Mouse (Mus musculus) 416B (cell line): ENCODE data around the gene Soat2.
A peak's percentile ranks its signal among the peaks of the same experiment; 100 is the strongest.

Experiments used
- DNase-seq: peaks from one replicate; pipeline ENCODE4 v3.0.0; 2011; ENCODE audit warnings: low read depth

Soat2 gene

GRCm38 (mm10) chr15:102114651-102115260 lies 35.6 kb upstream of the Soat2 start:
- DNase-seq = no peak

DNA sequence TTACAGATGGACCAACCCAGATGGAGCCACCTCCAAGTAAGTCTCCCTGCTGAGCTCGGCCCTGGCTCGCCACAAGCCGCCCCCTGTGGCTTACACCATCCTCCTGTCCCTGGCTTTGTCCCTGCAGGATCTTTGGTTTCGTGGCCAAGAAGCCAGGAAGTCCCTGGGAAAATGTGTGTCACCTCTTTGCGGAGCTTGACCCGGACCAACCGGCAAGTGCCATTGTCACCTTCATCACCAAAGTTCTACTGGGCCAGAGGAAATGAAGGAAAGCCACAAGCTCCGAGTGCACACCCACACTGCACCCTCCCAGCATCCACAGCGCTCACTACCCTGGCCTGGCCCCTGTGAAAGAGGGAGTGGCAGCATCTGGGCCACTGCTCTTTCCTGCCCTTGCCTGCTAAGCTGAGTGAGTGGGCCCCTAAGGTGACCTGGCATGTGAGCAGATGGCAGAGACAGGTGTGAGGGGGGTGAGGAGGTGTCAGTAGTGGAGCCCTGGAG lies 34.5 kb upstream of the Soat2 start:
- peak; percentile 71 for DNase-seq

- DNase-seq = no peak
Measured at GRCm38 (mm10) chr15:102116753-102117415, 33.4 kb upstream of the Soat2 start.

DNA sequence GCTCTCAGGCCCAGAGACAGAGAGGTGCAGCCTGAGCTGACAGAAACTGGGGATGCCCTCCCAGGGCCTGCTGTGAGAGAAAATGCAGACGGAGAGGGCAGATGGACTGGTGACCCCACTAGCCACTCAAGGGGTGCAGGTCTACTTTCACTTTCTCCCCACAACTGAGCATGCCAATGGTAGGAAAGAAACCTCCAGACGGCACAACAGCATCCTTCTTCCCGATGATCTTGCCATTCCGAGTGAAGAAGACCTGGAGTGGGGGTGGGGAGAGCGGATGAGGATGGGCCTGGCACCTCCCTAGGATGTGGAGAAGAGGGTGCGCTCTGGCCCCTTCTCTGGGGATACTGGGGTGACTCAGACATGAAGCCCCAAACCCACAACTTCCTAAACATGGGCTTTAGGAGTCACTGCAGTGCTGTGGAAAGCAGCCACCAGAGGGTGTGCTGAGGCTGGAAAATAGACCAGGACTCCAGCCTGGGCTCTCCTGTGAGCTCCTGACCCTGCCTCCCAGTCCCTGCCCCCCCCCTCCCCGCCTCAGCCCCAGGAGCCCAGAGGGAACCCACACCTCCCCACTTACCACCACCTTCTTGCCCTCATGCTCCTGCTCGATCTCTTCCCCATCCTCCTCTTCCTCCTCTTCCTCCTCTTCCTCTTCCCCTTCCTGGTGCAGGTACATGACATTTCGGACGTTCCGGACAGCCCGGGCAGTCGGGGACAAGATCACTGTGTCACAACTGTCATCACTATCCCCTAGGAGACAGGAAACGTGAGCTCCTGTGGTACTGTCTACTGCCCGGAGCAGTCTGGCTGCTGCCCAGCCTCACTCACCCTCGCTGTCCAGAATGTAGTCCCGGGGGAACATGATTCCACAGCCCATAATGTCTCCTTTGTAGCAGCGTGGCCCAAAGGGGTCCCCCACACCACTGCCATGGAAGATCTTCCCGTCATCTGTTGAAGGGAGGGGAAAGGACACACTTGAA lies 32.6 kb upstream of the Soat2 start:
- peak; percentile 37 for DNase-seq

DNA sequence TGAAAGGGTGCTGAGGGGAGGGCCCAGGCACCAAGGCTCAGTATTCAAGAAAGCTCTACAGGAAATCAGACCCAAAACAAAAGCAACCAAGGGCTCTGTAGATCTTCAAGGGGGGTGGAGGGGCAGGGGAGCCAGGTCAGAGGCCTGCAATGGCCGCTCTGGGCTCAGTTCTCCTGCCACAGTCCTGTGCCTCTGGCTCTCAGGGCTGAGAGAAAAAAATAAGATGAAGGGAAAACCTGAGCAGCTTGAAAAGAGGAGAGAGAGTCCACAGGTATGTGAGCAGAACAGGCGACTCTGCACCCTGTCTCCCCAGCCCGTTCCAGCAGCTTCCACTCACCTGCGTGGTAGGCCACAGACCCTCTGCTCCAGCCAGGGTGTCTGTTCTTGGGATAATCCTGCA lies 31.7 kb upstream of the Soat2 start:
- no peak for DNase-seq

DNA sequence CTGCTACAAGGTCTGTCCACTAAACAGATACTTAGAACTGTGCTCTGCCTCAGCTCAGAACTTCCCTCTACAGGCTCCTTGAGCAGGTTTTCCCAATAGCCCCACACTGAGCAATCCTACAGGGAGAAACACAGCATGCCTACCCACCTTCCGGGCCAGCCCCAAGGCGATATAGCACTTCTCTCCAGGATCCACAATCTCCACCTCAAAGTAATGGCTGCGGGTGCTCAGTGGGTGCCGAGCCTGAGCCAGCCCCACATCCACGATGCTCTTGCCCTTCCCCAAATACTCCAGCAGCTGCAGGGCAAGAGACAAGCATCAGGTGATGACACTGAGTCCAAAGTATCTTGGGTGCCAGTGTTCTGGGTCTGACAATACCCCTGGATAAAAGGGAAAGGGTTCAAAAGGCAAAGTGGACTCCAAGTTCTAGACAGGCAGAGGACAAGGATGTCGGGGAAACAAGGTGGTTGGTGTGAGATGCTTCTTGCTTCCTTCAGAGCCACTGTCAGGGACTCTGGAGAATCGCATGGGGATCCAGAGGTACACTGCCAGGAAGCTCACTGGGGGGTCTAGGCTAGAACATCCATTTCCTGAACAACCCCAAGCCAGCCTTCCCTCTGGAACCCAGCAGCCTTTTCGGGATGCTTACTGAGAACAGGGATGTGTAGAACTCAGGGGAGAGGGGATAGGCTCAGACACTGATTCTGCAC lies 31.1 kb upstream of the Soat2 start:
- DNase-seq = no peak

DNA sequence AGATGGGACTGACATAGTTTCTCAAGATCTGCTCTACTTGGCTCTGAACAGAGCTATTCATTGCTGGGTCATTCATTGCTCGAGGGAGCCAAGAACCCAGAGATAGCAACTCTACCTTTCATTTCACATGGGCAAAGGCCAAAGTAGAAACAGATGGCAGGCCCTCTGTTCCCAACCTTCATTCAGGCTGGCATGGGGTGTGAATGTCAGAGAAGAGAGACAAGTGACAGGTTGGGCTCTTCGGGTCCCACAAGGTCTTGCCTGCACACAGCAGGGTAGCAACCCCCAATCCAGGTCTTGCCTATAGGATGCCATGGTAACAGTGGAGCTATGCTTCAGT lies 30.5 kb upstream of the Soat2 start:
- DNase-seq = no peak

- no peak for DNase-seq
Measured at GRCm38 (mm10) chr15:102120530-102120929, 29.8 kb upstream of the Soat2 start.

- no peak for DNase-seq
Measured at GRCm38 (mm10) chr15:102126303-102126702, 24.0 kb upstream of the Soat2 start.

DNA sequence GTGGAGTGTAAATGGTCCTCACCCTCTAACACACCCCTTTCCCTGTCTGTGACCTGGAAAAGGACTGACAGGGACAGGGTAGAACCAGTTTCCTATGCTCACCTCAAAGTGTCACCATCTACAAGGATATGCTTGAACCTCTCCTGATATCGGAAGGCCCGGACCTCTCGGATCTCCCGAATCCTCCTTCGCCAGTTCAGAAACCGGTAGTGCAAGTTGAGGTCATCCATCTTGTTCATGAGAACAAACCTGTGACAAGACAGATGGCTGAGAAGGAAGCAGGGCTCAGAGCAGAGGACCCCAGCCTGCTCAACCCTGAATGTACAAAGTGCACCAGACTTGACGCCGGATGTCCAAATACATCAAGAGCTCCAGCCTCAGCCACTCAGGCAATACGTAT lies 17.0 kb upstream of the Soat2 start:
- DNase-seq = no peak

GRCm38 (mm10) chr15:102134709-102135108 lies 15.6 kb upstream of the Soat2 start:
- no peak for DNase-seq

DNA sequence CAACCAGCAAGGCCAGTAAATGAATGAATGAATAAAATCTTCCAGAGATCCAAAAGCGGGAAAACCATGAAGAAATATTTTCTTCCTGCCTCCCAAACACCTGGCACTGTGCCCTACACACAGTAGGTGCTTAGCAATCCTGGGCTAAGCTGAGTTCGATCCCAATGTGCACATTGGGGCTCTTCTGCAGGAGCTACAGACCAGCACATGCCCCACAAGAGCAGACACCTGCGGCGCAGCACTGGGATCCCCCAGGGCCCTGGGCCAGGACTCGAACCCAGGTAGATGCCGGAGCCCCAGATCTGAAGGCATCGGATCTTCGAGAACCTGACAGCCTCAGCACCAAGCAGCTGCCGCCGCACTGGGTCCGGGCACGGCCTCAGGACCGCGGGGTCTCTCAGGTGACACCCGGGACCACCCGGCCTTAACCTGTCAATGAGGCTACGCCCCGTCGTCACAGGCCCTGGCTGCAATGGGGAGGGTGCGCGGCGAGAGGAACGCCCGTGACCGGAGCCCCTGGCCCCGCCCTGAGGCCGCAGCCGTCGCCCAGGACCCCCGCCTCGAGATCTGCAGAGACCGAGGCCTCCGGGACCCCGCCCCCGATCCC lies 14.7 kb upstream of the Soat2 start:
- no peak for DNase-seq

DNA sequence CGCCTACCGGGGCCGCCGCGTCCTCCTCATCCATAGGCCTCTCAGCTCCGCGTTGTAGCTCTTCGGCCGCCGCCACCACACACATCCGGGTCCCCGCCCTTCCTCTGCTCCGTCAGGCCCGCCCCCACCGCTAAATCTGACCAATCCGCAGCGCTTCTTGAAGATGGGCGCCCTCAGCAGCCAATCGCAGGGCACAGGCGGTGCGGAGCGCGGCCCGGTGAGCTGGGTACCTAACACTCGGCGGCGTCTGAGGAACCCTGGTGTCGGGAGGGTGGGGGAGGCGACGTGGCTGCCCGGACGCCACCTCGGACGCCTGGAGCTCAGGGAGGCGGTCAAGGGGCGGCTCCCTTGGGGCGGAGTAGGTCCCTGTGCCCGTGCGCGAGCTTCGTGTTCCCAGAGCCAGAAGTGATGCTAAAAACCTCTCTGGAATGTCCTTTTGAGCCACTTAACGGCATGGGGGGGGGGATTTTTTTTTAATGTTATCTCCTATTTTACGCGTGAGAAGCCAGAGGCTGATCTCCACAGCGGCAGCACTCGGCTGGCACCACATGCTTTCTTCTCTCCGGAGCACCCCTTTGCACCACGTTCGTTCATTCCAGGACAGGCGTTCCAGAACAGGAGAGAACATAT lies 14.1 kb upstream of the Soat2 start, which contains the start of gene Spryd3:
Gene Spryd3, minus strand, starts transcription at position 106 of the 630 bp plus-strand sequence.
- DNase-seq = peak; percentile 96

DNA sequence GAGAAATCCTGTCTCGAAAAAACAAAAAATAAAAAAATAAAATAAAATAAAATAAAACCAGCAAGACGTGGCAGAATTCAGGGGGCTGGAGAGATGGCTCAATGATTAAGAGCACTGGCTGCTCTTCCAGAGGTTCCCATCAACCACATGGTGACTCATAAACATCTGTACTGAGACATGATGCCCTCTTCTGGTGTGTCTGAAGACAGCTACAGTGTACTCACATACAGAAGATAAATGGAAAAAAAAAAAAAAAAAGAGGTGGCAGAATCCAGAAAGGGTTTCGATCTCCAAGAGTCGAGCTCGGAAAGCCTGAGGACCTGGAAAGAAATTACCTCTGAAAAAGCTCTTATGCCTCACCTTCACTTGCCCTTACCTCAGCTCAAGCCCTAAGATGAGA lies 9.2 kb upstream of the Soat2 start:
- no peak for DNase-seq

DNA sequence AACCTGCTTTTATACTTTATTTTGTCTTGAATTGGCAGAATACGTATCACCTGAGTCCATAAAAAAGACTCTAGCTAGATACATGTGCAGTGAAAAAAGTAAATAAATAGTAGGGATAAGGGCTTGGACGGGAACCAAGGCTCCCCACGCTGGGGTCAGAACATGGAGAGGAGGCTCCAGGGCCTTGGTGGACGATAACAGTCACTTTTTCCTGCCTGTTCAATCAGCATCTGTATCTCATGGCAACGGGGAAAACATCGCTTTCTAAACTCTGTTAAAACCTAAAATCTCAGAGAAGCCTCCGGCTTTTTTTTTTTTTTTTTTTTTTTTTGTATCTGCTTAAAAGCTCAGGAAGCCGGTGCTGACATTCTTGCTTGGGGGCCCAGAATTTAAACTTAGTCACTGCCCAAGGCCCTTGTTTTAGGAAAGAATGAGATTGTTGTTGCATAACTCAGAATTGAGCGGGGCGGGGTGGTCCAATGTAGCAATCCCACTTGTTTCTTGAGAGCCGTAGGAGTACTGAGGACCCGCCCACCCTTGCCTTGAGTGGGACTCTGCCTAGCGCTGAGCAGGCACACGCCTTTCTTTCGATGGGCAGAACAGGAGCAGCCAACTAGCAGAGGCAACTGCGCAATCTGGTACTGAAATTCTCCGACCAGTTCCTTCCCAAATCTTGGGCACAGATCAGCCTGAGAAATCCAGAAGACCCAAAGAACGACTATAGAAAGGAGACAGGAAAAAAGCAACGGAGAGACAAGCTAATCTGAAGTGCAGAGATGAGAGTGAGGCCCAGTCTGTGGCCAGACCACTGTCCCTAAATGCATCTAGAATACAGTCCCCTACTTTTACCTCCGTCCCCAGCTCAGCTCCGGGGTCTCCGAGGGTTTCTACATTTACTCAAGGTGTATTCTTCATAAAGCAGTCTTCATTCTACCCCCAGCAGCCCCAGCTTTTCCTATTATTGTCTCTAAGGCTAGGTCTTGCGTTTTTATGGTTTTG lies 7.1 kb upstream of the Soat2 start:
- peak; percentile 46 for DNase-seq

DNA sequence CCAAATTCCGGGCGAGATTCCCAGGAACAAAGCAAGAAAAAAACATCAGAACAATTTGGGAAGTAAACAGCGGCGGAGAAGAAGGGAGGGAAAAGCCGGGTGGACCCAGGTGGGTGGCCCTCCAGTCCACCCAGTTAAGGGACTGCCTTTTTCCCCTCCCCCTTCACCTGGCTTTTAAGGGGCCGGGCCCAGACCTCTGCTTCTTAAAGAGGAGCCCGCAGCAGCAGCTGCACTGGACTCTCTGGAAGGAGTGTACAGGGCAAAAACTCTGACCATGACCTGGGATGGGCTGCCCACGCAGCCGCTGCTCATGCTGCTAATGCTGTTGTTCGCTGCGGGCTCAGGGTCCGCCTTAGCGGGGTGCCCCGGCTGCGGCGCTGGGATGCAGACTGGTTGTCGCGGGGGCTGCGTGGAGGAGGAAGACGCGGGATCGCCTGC lies 6.0 kb upstream of the Soat2 start, which contains the start of gene Igfbp6:
Gene Igfbp6, plus strand, starts transcription at position 89 of the 438 bp plus-strand sequence.
- no peak for DNase-seq

GRCm38 (mm10) chr15:102144726-102145125 lies 5.6 kb upstream of the Soat2 start:
- no peak for DNase-seq

DNA sequence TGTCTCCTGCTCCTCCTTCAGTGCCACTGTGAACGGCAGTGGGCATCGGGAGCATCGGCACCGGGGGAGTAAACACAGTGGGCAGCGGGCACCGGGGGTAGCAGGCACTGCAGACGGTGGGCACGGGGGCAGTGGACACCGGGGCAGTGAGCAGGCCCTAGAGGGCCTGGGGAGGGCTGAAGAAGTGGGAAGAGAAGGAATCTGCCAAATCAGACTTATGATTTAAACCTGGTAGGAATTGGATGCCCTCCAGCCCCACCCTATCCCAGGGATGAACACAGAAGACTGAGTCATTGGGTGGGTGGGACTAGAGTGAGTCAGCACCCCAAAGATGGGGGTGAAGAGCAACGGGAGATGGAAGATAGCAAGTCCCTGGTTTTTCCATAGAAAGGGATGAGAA lies 5.0 kb upstream of the Soat2 start:
- DNase-seq = no peak

GRCm38 (mm10) chr15:102146089-102146488 lies 4.2 kb upstream of the Soat2 start:
- DNase-seq = no peak

- peak; percentile 75 for DNase-seq
Measured at GRCm38 (mm10) chr15:102146882-102147281, 3.4 kb upstream of the Soat2 start.
